Mouse (Mus musculus): ENCODE data around the gene Lsm5.

GRCm38 (mm10) chr6:56691205-56691604 lies 13.3 kb downstream of the Lsm5 start:
- TF ChIP-seq CTCF (conservative IDR thresholded peaks at IDR 0.05; ENCODE audit: low read length) (0 out of 2 replicates have a peak, but pooled peaks have one; percentile 38), NANOG (IDR thresholded peaks at IDR 0.05; ENCODE audit: borderline replicate concordance, low read length) (no peak)
